26 mouse cellular contexts compared by ENCODE assay signal in genomic region chr9:111087960-111088359, GRCm38 (mm10). TPM values are rescaled to one million over a fixed set of nuclear protein-coding genes. Genes with fewer than 3 reads are reported as not detected.
DNase-seq lines count a peak whose midpoint lies in the region; ATAC-seq and TF ChIP-seq lines count a peak whose summit lies in the region.
"Had no signal": no experiment of that assay in that cellular context is flagged by ENCODE, and none has a peak within 500 bp of the region (broad histone marks: within the 10 kb centered on the region; RNA-seq: fewer than 3 reads in every experiment).

No protein-coding gene starts in this region.

- peak overlapping the region; percentile 12; the same call in 1 of the 2 replicates for H3K4me3 ChIP-seq in heart, embryonic 10.5 days
- H3K4me3 ChIP-seq in heart, embryonic 15.5 days: no peak overlapping the region
- no peak overlapping the region for H3K4me3 ChIP-seq in heart, adult 2 months
- no peak overlapping the region for H3K4me3 ChIP-seq in lung, embryonic 16.5 days (ENCODE audit: low read length)
- no peak overlapping the region for H3K4me3 ChIP-seq in forebrain, embryonic 16.5 days (replicated peaks; ENCODE audit: low read length)
- H3K4me3 ChIP-seq: forebrain, embryonic 13.5 days; hindbrain, embryonic 10.5 days; hindbrain, embryonic 15.5 days; limb, embryonic 13.5 days had no signal

- no peak overlapping the region for H3K9ac ChIP-seq in heart, embryonic 15.5 days
- no peak overlapping the region for H3K9ac ChIP-seq in heart, adult 2 months (ENCODE audit: low read depth, low read length)
- no peak overlapping the region for H3K9ac ChIP-seq in lung, embryonic 16.5 days (ENCODE audit: low read length)
- H3K9ac ChIP-seq in forebrain, embryonic 16.5 days (replicated peaks; ENCODE audit: low read depth, low read length): no peak overlapping the region
- H3K9ac ChIP-seq: forebrain, embryonic 13.5 days; hindbrain, embryonic 15.5 days; limb, embryonic 13.5 days had no signal

- no peak for TF ChIP-seq EP300 in heart, adult 2 months (IDR thresholded peaks at IDR 0.05; ENCODE audit: insufficient read depth, low read depth, low read length)

- no peak for TF ChIP-seq CTCF in heart, adult 2 months (IDR thresholded peaks at IDR 0.05)

- intact Hi-C loops in heart, postnatal 25 days (cut with DNase I): no loop called here
- intact Hi-C loops in heart, adult 2 months (cut with DNase I): no loop called here

- TF ChIP-seq POLR2A in heart, adult 2 months (IDR thresholded peaks at IDR 0.05; ENCODE audit: insufficient read depth, low read depth, low read length): no peak

- no peaks in the 10 kb centered on the region for H3K36me3 ChIP-seq in heart, embryonic 10.5 days
- no peaks in the 10 kb centered on the region for H3K36me3 ChIP-seq in heart, embryonic 15.5 days
- no peaks in the 10 kb centered on the region for H3K36me3 ChIP-seq in heart, adult 2 months (ENCODE audit: control insufficient read depth, insufficient read depth, low read length)
- no peaks in the 10 kb centered on the region for H3K36me3 ChIP-seq in lung, embryonic 16.5 days (ENCODE audit: control insufficient read depth, insufficient read depth, low read length)
- H3K36me3 ChIP-seq in forebrain, embryonic 16.5 days (ENCODE audit: control insufficient read depth, insufficient read depth): no peaks in the 10 kb centered on the region
- H3K36me3 ChIP-seq: hindbrain, embryonic 10.5 days; hindbrain, embryonic 15.5 days; limb, embryonic 13.5 days had no signal

- H3K27me3 ChIP-seq in heart, embryonic 10.5 days (ENCODE audit: insufficient read depth, poor library complexity, severe bottlenecking): peaks cover 24% of the 10 kb centered on the region
- H3K27me3 ChIP-seq in heart, embryonic 15.5 days: no peaks in the 10 kb centered on the region
- no peaks in the 10 kb centered on the region for H3K27me3 ChIP-seq in heart, adult 2 months (ENCODE audit: control insufficient read depth, insufficient read depth, low read length)
- H3K27me3 ChIP-seq in lung, embryonic 16.5 days (ENCODE audit: control insufficient read depth, insufficient read depth, low read depth, low read length): no peaks in the 10 kb centered on the region
- H3K27me3 ChIP-seq in forebrain, embryonic 16.5 days (replicated peaks; ENCODE audit: control insufficient read depth, insufficient read depth, low read length): 0 out of 2 replicates have a peak, but pooled peaks cover 2% of the 10 kb centered on the region
- H3K27me3 ChIP-seq: forebrain, embryonic 13.5 days; hindbrain, embryonic 15.5 days; limb, embryonic 13.5 days had no signal

- H3K9me3 ChIP-seq in heart, embryonic 10.5 days: no peaks in the 10 kb centered on the region
- no peaks in the 10 kb centered on the region for H3K9me3 ChIP-seq in heart, embryonic 15.5 days (replicated peaks)
- H3K9me3 ChIP-seq in lung, embryonic 16.5 days (ENCODE audit: control insufficient read depth, low read length): no peaks in the 10 kb centered on the region
- no peaks in the 10 kb centered on the region for H3K9me3 ChIP-seq in forebrain, embryonic 16.5 days (ENCODE audit: control insufficient read depth, low read length)
- H3K9me3 ChIP-seq: forebrain, embryonic 13.5 days; hindbrain, embryonic 10.5 days; hindbrain, embryonic 15.5 days; limb, embryonic 13.5 days had no signal

- H3K79me2 ChIP-seq in heart, adult 2 months (replicated peaks; ENCODE audit: control insufficient read depth, insufficient read depth, low read length): no peaks in the 10 kb centered on the region

- no peak overlapping the region; the same call in 1 of the 2 replicates for H3K27ac ChIP-seq in heart, embryonic 10.5 days
- H3K27ac ChIP-seq in heart, embryonic 15.5 days: no peak overlapping the region
- H3K27ac ChIP-seq in heart, adult 2 months: no peak overlapping the region
- no peak overlapping the region for H3K27ac ChIP-seq in lung, embryonic 16.5 days (ENCODE audit: low read length)
- H3K27ac ChIP-seq in forebrain, embryonic 16.5 days (ENCODE audit: low read length): no peak overlapping the region
- H3K27ac ChIP-seq: forebrain, embryonic 13.5 days; hindbrain, embryonic 10.5 days; hindbrain, embryonic 15.5 days; limb, embryonic 13.5 days had no signal

- no peak for ATAC-seq in heart, embryonic 15.5 days (replicated peaks; ENCODE audit: insufficient number of reproducible peaks, insufficient read depth, low FRiP score, low read depth)
- peak; percentile 55; the same call in 1 of the 2 replicates for ATAC-seq in lung, embryonic 16.5 days (ENCODE audit: low read depth)
- ATAC-seq in forebrain, embryonic 16.5 days: no peak
- ATAC-seq: forebrain, embryonic 13.5 days; inflammation-experienced regulatory T-cells, adult 6 months; midbrain, embryonic 16.5 days had no signal

- WGBS in heart, embryonic 10.5 days: 2% methylated on average over 5 of the region's 5 CpGs
- WGBS in heart, embryonic 15.5 days: 11% methylated on average over 5 of the region's 5 CpGs
- WGBS in heart, adult 2 months: 26% methylated on average over 5 of the region's 5 CpGs
- WGBS in lung, embryonic 16.5 days: 6% methylated on average over 5 of the region's 5 CpGs
- 11% methylated on average over 5 of the region's 5 CpGs for WGBS in forebrain, embryonic 16.5 days

- no peak for DNase-seq in heart, embryonic 10.5 days (ENCODE audit: low spot score)
- DNase-seq in heart, postnatal 25 days (ENCODE audit: low spot score): no peak
- DNase-seq in heart, adult 2 months: no peak
- DNase-seq in lung, postnatal 14 days: no peak
- DNase-seq: adrenal gland, postnatal 14 days; cerebellum, adult 11 months; cerebellum, adult 9-10 months; cerebellum, postnatal 36 days; gastrocnemius, postnatal 14 days; kidney, adult 11 months; kidney, postnatal 14 days; lung, adult 18-20 months; right cerebral cortex, postnatal 25 days; thymus, adult 18-20 months; thymus, postnatal 25 days had no signal

- 0 out of 2 replicates have a peak overlapping the region, but pooled peaks have one; percentile 0 for H3K4me2 ChIP-seq in heart, embryonic 15.5 days
- H3K4me2 ChIP-seq in lung, embryonic 16.5 days (ENCODE audit: low read depth, low read length): no peak overlapping the region
- H3K4me2 ChIP-seq in forebrain, embryonic 16.5 days (ENCODE audit: low read length): no peak overlapping the region
- H3K4me2 ChIP-seq: forebrain, embryonic 13.5 days; hindbrain, embryonic 15.5 days; limb, embryonic 13.5 days; liver, embryonic 11.5 days; midbrain, embryonic 11.5 days had no signal

- peaks cover 33% of the 10 kb centered on the region for H3K4me1 ChIP-seq in heart, embryonic 10.5 days
- peaks cover 29% of the 10 kb centered on the region for H3K4me1 ChIP-seq in heart, embryonic 15.5 days (replicated peaks)
- no peaks in the 10 kb centered on the region for H3K4me1 ChIP-seq in heart, adult 2 months (ENCODE audit: control insufficient read depth, insufficient read depth, low read length)
- peaks cover 5% of the 10 kb centered on the region; the same call in 1 of the 2 replicates for H3K4me1 ChIP-seq in lung, embryonic 16.5 days (replicated peaks; ENCODE audit: control insufficient read depth, insufficient read depth, low read length)
- H3K4me1 ChIP-seq in forebrain, embryonic 16.5 days (replicated peaks; ENCODE audit: control insufficient read depth, insufficient read depth, low read length): no peaks in the 10 kb centered on the region; the same call in 1 of the 2 replicates

RNA-seq across cellular contexts. Expression of gene Lrrfip2, which starts 29.4 kb away (rescaled TPM):
- 50.9 and 51.3 TPM in 2 replicates for polyA plus RNA-seq in heart, embryonic 10.5 days (2016; fragmentation: Nextera tagmentation; extraction: Ambion mirVana)
- total RNA-seq in heart, postnatal 25 days (2021): 10 to 100 TPM; 82.4 to 91.7 TPM
- polyA plus RNA-seq in heart, embryonic 15.5 days (2015; fragmentation: Nextera tagmentation; extraction: Ambion mirVana): 64.2 and 64.9 TPM in 2 replicates
- 10 to 100 TPM; 83.6 to 84.1 TPM for total RNA-seq in heart, adult 2 months (2021)
- polyA plus RNA-seq in heart, adult 2 months (2012; rRNA removed): 33.5 and 61.2 TPM in 2 replicates
- polyA plus RNA-seq in lung, embryonic 16.5 days (2015; fragmentation: Nextera tagmentation; extraction: Ambion mirVana): 42.1 and 43.1 TPM in 2 replicates
- polyA plus RNA-seq in forebrain, embryonic 16.5 days (2015; fragmentation: Nextera tagmentation; extraction: Ambion mirVana): 41.1 and 43.2 TPM in 2 replicates

RNA-seq across cellular contexts. Expression of gene Ccrl2, which starts 30.6 kb away (rescaled TPM):
- 2.6 and 3.0 TPM in 2 replicates for polyA plus RNA-seq in heart, embryonic 10.5 days (2016; fragmentation: Nextera tagmentation; extraction: Ambion mirVana)
- total RNA-seq in heart, postnatal 25 days (2021): 10 to 100 TPM in 1 of 2 experiments, 1 to 10 TPM in 1; 8.2 to 10.4 TPM
- 3.9 and 5.2 TPM in 2 replicates for polyA plus RNA-seq in heart, embryonic 15.5 days (2015; fragmentation: Nextera tagmentation; extraction: Ambion mirVana)
- 10 to 100 TPM in 1 of 2 experiments, 1 to 10 TPM in 1; 7.5 to 16.3 TPM for total RNA-seq in heart, adult 2 months (2021)
- polyA plus RNA-seq in heart, adult 2 months (2012; rRNA removed): 16.0 and 20.1 TPM in 2 replicates
- 6.7 and 8.2 TPM in 2 replicates for polyA plus RNA-seq in lung, embryonic 16.5 days (2015; fragmentation: Nextera tagmentation; extraction: Ambion mirVana)
- polyA plus RNA-seq in forebrain, embryonic 16.5 days (2015; fragmentation: Nextera tagmentation; extraction: Ambion mirVana): 1.1 and 1.5 TPM in 2 replicates
